Mouse (Mus musculus): ENCODE measurements at regions not wholly inside any gene's neighbourhood (a gene's known extent, or its start where the extent isn't known, plus 50 kb on each side); places are given as distances from the start of the nearest gene placed in this dataset.

- TF ChIP-seq CTCF (IDR thresholded peaks at IDR 0.05; ENCODE audit: borderline replicate concordance, insufficient read depth, low read depth, low read length) (no peak), POLR2A (IDR thresholded peaks at IDR 0.05; ENCODE audit: borderline replicate concordance, insufficient read depth, low read length) (no peak)
These were observed 95.1 kb upstream of the Hmga2 start for GRCm38 (mm10) chr10:120571340-120571739.

Measured in cerebellum, adult 2 months (tissue).